Mouse (Mus musculus) olfactory bulb, adult 2 months (tissue): ENCODE data around the gene Ralgapa2.

Source experiments
- CTCF ChIP-seq: fragments of 200-500 bp; IDR thresholded peaks from 2 replicates; pipeline ENCODE4 v1.5.1; 2012; ENCODE audit warnings: low read depth, mild to moderate bottlenecking, low read length, moderate library complexity; ENCODE audit not compliant: insufficient read depth
- POLR2A ChIP-seq: fragments of 200-500 bp; IDR thresholded peaks from 2 replicates; pipeline ENCODE4 v1.6.1; 2012; ENCODE audit warnings: mild to moderate bottlenecking, low read depth, low read length, moderate library complexity; ENCODE audit not compliant: insufficient read depth

- no peak for TF ChIP-seq CTCF
- TF ChIP-seq POLR2A, result no peak
Measured at GRCm38 (mm10) chr2:146428751-146429150, 83.4 kb downstream of the Ralgapa2 start.
